Mouse (Mus musculus) kidney, adult 9 months (tissue): ENCODE measurements around the gene Swap70.
A peak's percentile ranks its signal among the peaks of the same experiment; 100 is the strongest.

Source experiments
- DNase-seq: peaks from one replicate; pipeline ENCODE4 v3.0.0; 2022

Swap70 gene

GRCm38 (mm10) chr7:110239590-110239989 is 18.1 kb downstream of the Swap70 start:
- no peak for DNase-seq

DNA sequence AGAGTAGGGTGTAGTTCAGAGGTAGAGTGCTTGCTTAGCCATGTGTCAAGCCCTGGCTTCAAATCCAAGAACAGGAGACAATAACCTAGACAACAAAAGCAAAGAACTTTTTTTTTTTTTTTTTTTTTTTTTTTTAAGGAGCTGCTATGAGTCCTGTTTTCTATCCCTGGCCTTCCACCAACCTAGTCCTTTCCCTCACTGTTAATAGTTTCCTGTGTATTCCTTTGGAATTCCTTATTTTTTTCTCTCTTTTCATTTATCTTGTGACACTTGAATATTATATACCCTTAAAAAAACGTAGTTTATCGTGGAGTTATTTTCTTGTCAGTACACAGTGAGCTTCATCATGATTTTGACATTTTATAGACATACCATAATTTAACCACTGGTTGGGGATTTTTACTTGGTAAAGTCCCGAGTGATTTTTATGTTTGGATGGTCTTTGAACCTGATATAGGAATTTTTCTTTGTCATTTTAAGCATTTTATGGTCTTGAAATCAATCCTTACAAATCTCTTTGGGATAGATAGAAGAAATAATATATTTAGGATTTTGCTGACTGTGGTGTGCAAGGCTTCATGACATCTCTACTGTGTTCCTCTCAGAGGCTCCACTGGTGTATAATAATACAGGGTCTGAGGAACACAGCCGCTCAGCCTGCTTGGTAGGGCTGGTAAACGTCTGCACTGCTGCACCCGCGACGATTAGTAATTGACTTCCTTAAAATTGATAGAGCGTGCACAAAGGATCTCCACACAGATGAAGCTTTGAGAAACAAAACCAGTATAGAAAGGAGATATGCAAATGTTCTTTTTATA is 20.2 kb downstream of the Swap70 start:
- DNase-seq, result no peak

DNA sequence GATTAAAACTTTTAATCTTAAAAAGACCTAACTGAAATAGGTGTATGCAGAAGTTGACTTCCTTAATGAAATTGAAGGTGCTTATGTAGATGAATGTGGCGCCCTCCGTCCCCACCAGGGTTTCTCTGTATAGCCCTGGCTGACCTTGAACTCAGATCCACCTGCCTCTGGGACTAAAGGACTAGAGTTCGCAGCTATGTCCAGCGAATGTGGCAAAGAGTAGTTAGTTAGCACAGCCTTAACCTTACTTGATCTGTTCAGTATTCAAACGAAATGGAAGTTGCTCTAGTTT is 20.7 kb downstream of the Swap70 start:
- DNase-seq, result no peak

GRCm38 (mm10) chr7:110245128-110245527 is 23.6 kb downstream of the Swap70 start:
- DNase-seq, result no peak

DNA sequence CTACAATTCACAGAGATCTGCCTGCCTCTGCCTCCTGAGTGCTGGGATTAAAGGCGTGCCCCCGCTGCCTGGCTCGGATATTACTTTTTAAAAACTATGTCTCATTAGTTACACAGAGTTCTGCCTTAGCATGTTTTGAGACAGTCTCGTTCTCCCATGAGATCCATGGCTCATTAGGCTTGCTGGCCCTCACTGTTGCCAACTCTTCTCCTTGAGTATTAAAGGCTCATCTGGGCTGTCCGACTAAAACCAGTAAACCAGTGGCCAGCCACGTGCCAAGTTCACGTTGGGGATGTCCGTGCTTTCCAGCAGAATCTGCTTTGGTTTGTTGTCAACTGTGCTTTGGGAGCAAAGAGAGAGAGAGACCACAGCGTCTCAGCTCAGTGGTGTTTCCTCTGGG is 25.0 kb downstream of the Swap70 start:
- DNase-seq, result no peak

DNA sequence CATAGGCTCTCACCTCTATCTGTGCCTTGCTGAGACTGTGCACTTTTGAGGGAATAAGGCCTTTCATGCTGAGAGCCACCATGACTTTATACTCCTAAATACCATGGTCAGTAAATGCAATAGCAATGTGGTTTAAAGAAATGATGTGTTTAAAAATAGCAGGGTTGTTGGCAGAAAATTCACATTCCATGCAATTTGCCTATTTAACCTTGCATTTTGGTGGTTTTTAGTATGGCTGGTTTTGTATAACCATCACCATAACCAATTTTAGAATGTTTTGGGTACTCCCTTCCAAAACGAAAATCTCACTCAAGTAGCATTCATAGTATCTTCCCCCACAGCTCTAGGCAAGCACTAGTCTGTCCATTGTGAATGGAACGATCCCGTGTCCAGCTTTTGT is 26.3 kb downstream of the Swap70 start:
- no peak for DNase-seq

DNA sequence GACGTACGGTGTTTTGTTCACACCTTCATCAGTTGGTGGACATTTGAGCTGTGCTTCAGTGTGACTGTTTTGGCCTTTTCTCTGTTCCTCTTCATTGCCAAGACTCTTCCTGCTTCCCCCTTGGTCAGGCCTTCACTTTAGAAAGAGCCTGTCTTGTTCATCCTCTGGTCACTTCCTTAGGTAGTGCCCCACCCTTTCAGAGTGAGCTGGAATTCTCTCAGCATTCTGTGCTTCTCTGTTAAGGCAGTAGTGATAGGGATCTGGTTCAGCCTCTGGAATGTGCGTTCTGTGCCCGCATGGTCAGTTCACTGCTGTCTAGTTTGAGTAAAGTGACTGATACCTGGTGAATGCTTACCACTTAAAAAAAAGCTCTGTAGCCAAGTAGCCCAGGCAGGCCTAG is 27.2 kb downstream of the Swap70 start:
- DNase-seq, result peak; percentile 27

DNA sequence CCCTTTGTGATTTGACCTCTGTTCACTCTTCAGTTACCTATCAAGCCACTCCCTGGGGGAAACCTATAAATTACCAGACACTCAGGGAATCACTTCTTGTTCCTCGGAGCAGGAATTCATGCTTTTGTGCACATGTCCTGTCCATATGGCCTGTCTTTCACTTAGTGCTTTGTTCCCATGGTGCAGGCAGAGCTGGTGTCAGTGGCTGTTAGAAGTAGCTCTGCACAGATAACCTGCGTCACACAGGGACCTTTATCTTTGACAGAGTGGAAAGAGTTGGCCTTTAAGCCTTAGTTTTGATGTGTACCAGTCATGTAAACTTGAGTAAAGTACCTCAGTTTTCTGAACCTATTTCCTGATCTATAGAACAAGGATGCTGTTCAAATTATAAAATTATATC is 32.4 kb downstream of the Swap70 start:
- DNase-seq, result no peak

DNA sequence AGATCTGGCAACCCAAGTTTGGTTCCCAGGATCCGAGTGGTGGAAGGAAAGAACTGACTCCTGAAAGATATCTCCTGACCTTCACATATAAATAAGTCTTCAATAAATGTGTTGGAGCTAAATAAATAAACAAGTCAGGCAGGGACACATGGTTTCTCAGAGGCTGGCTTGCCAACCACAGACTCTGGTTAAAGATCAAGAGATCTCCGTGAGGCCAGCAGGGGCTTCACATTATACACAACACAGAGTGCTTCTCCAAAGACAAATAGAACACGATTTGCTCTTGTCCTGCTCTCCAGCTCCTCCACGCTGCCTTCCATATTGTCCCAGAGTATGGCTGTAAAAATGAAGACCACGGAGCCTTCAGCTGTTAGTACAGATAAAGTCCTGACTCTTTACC is 32.9 kb downstream of the Swap70 start:
- no peak for DNase-seq

DNA sequence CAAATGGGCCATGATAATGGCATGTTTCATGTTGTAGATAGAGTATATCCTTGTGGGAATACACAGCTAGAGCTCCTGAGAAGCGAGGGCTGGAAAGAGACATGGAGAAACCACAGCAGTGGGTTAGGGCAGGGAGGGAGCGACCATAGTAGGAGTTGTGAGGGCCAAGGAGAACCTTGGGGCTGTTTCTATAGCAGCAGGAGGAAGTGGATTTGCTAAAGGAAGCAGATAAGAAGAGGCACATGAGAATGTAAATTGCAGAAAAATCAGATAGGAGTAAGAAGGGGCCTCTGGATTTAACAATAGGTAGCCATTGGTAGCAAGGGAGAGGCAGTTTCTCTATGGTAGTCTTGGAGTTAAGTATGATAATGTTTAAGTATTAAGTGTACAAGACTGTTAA is 35.5 kb downstream of the Swap70 start:
- no peak for DNase-seq

- peak; percentile 49 for DNase-seq
Observed at GRCm38 (mm10) chr7:110258196-110258950, 36.9 kb downstream of the Swap70 start.

DNA sequence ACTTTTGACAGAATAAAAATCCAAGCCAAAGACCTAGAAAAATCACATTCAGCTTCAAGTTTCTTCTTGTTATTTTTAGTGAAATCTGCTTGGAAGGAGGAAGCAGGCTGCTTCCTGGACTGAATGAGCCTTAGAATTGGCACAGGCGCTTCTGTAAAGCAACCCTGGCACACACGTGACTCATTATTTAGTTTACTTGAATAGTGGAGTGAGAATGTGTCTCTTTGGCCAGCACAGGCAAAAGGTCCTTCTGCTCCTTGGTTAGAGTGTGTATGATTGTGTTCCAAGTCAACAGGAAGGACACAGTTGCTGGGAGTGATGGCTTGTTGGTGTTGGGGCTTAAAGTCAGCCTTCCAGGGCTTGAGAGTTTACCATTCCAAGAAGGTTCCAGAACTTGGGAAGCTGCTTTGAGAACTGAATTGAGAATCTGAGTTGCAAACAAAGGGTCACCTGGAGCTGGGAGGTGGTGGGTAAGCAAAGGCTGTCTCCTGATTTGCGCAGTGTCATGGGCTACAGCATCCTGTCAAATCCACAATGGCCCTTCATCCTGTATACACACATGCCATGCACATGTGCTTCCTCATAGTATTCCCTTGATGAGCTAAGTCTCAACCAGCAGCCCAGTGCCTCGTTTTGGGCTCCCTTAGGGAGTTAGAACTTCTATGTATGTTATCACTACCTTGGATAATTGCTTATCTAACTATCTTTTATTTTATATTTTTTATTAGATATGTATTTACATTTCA is 38.6 kb downstream of the Swap70 start:
- peak; percentile 81 for DNase-seq

GRCm38 (mm10) chr7:110261807-110262206 is 40.3 kb downstream of the Swap70 start:
- no peak for DNase-seq

DNA sequence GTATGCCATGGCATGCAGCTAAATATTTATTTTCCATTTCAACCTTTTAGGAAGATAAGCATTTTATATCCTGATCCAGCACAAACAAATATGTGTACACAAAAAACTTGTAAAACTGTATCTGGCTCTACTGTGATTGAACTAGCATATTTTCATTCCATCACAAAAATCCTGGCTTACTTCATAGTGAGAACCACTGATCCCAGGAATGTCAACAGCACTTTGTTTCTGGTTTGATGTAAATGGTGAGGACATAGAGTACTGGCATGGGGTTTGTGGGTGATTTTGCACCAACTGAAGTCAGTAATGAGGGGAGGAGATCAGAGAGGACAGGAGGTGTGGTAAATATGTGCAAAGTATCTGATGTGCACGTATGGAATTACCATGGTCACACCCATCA is 41.1 kb downstream of the Swap70 start:
- no peak for DNase-seq

- no peak for DNase-seq
Observed at GRCm38 (mm10) chr7:110263474-110263873, 42.0 kb downstream of the Swap70 start.

GRCm38 (mm10) chr7:110265796-110266195 is 44.3 kb downstream of the Swap70 start:
- DNase-seq, result peak; percentile 93

DNA sequence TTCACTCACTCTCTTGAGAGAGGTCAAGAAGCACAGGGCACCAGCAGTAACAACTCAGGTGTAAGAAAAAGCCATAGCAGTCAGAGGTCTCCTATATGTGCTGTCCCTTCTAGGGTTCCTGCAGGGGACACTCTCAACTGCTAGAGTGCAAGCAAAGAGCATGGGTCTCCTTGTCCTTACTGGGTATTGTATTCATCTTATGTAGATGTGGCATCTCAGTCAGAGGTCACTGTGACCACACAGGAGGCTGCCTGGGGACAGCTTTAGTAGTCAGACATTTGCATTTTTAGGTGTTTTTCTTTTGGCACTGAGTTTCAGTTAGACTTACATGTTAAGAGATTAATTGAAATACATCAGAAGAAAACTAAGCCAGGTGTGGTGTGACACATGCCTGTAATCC is 45.5 kb downstream of the Swap70 start:
- DNase-seq, result no peak

GRCm38 (mm10) chr7:110267994-110268393 is 46.5 kb downstream of the Swap70 start:
- DNase-seq, result no peak

- DNase-seq, result no peak
Observed at GRCm38 (mm10) chr7:110268511-110268910, 47.0 kb downstream of the Swap70 start.

- DNase-seq, result no peak
Observed at GRCm38 (mm10) chr7:110269777-110270176, 48.3 kb downstream of the Swap70 start.

GRCm38 (mm10) chr7:110270455-110270854 is 48.9 kb downstream of the Swap70 start:
- no peak for DNase-seq

GRCm38 (mm10) chr7:110271814-110272213 is 50.3 kb downstream of the Swap70 start:
- peak; percentile 89 for DNase-seq

DNA sequence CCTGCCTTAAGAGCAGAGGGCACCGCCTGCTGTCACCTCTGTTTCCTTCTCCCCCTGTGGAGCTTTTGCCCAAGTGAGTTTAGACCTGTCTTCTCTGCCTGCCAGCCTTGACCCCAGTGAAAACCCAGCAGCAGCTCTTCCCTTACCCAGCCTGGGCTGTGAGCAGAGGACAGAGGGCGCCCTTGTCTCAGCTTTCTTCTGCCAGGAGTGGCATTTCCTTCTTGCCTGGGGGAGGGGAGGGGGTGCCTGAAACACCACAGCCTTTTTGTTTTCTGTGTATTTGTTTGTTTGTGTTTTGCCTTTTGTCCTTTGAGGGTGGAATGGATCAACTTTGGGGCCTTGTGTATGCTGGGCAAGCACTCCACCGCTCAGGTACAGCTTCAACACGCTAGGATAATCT is 50.9 kb downstream of the Swap70 start:
- peak; percentile 62 for DNase-seq

- DNase-seq, result no peak
Observed at GRCm38 (mm10) chr7:110277734-110278245, 56.3 kb downstream of the Swap70 start.
